Mouse (Mus musculus) c-Kit-positive CD71-positive TER-119-positive erythroid progenitor cells, embryonic 14.5 days (primary cell): ENCODE data around the gene Gm28047.

ENCODE experiments used
- DNase-seq: peaks from one replicate; pipeline ENCODE4 v3.0.0-alpha.2; 2013; ENCODE audit warnings: low spot score

Gm28047 gene

DNA sequence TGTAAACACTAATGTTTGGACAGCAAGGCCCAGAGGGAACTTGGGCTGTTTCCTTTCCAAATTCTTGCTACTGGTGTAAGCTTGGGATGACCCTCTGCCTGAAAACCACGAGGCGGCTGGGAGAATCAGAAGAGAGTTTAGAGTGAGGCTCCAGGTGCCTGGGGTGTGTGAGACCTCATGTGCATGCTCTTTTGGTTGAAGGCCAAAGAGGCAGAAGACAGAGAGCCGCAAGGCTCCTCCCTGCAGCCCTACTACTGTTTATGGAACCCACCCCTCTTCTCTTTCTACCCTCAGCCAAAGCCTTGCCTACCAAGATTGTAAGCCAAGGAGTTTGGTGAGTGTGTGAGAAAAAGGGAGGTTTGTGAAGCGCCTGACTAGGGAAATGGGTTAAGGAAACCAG is 109.1 kb downstream of the Gm28047 start:
- DNase-seq = no peak

DNA sequence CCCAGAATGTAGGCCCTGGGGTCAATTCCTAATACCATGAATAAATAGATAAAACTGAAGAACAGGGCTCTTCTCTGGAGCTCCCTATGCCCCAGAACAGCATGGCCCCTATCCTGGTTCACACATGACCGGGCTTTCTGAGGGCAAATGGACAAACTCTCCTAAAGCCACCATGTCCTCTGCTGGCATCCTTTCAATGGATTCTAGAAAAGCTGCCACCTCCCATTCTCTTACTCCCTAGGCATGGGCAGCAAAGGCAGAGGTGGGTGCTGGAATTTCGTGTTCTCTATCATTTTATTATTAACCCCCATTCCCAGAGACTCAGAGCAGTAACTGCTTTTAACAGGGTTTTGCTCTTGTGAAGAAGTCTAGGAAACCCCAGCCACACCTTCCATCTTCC is 109.6 kb downstream of the Gm28047 start:
- no peak for DNase-seq

DNA sequence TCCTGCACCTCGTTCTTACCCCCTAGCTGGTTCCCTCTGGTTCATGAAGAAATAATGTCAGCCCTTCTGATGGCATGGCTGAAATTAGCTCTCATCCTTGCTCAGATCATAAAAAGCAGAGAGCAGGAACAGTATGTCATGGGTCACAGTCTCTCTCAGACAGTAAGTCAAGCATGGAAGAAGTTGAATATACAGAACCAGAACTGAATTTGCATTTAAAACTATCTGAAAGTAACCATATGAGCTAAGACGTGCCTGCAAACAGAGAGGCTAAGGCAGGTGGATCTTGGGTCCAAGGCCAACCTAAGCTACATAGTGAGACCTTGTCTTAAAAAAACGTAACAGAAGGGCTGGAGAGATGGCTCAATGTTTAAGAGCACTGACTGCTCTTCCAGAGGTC is 111.9 kb downstream of the Gm28047 start:
- DNase-seq = no peak

DNA sequence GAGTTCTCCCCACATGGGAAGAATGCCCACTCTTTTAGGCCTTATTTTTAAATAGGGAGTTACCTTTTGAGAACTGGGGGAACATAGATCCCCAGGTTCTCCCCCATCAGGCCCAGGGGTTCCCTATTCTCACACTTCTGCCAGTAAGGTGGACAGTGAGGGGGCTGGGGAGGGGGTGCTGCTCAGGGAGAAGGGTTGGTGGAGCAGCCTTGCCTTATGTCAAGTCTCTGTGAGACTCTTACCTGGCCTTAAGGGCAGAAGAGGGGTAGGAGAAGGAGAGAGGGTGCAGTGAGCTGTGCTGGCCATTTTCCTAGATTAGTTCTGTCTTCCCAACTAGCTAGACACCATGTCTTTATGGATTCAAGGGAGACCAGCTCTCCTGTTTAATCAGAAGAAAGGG is 112.4 kb downstream of the Gm28047 start:
- no peak for DNase-seq

DNA sequence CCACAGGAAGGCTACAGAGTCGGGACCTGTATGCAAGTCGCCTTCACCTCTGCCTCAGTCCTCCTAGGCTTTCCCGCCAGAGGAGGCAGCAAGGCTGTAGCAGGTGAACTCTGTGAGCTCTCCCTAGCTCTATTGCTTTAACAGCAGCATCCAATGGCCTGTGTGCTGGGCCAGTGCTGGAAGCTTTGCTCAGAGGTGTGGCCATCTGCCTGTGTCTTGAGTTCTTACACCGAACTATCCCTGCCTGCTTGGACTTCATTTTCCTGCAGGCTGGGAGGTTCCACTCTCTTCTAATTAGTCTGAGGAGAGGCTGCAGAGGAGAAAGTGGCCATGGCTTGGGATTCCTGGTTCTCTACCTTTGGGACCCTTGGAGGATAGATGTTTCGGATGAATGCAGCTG is 112.9 kb downstream of the Gm28047 start:
- DNase-seq = no peak

DNA sequence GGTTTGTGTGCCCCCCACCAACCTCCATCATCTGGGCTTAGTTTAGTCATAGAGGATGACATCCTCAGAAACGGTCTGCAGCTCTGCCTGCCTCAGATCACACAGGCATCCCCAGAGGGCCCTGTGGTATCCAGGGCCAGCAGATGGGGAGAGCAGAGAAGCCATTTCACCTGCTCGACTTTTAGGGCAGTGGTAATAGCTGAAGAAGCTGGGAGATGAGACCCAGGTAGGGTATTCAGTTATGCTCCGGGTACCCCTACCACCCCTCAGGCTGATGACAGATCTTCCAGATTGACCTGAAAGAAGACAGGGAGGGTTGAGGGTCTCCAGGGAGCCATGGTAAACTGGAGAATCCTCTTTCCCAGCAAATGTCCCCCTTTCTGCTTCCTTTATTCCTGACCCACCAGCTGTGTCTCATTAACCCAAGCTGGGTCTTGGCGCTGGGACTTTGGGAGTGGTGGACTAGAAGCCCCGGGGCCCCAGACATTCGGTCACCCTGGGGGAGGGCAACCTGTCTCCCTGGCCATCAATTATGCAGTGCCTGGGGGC is 113.5 kb downstream of the Gm28047 start:
- DNase-seq = no peak

DNA sequence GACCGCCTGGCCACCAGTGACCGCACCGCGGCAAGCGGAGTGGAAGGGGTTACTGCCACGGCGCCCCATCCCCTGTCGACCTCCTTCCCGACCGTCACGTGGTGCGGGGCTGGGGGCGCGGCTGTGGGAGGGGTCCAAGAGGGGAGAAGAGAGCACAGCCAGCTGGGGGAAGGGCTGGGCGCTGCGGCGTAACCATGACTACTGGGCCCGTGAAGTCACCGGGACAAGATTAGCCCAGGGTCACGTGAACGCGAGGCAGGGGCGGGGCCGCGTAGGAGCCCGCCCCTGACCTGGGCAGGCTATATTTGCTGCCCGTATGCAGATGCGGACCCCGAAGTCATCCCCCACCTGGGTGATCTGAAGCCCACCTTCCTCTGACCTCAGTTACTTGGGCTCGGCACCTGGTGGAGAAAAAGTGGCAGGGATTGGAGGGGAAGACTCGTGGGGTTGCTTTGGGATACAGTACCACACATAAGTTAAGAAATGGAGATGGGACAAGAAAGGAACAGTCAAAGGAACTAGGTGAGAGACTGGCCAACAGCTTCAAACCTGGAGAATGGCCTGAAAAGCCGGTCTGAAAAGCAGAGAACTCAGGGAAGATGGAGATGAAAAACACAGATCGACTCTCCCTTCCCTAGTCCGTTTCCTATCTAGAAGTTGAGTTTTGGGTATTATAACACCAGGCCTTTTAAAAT is 114.1 kb downstream of the Gm28047 start:
- peak; percentile 70 for DNase-seq

DNA sequence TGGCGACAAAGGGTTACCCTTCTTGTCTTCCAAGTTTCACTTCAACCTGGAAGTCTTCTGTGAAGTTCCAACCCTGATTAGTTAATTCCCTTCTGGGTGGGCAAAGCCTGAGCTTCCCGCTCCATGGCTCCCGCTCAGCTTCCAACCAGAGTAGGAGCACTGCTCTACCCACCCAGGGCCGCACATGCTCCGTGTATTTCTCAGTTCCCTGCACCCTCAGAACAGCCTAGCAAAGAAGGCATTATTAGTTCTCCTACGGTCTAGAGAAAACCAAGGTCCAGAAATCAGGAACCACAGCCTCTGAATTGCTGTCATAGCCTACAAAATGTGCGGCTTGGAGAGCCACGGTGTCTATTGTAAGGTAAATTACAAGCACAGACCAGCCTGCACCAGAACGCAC is 114.8 kb downstream of the Gm28047 start:
- DNase-seq = no peak

DNA sequence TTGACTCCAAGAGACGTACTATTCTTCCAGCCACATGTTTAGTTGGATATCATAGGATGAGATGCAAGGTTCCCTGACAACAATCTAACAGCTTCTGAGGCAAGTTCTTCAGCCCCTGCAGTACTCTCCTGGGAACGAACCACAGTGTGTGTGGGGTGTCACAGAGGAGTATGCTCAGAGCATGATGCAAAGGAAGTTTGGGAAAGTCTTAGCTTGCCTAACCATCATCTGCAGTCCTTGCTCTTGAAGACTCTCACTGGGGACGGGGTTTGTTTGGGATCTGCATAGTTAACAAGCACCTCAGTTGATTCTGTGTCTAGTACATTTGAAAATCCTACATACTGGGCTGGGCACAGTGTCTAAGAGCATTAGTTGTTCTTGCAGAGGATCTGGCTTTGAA is 116.5 kb downstream of the Gm28047 start:
- no peak for DNase-seq

DNA sequence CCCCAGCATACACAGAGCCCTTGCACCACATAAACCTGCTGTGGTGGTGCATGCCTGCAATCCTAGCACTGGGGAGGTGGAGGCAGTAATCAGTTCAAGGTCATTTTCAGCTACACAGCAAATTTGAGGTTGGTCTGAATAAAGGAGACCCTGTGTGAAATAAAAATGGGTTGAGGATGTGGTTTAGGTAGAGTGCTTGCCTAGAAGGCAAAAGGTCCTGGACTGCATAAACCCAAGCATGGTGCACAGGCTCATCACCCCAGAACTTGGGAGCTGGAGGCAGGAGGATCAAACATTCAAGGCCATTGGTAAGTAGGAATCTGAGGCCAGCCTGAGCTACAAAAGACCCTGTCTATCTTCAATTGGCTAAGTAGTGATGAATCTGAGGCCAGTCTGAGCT is 117.3 kb downstream of the Gm28047 start:
- DNase-seq = no peak

DNA sequence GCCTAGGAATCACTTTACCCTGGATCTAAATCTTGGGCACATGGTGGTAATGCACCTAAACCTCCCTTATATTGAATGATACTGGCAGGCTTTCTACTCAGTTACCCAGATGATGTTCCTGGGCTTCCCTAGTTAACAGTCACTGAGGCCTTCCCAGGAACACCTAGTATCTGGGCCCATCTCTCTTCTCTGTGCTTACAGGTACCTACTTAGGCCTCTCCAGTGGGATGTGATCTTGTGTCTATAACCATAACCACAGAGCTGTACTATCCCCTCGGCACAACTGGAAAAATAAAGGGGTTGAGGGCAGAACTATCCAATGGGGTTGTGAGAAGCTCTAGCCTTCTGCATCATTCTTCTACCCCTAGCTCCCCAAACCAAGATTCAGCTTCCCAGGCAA is 118.0 kb downstream of the Gm28047 start:
- DNase-seq = no peak

DNA sequence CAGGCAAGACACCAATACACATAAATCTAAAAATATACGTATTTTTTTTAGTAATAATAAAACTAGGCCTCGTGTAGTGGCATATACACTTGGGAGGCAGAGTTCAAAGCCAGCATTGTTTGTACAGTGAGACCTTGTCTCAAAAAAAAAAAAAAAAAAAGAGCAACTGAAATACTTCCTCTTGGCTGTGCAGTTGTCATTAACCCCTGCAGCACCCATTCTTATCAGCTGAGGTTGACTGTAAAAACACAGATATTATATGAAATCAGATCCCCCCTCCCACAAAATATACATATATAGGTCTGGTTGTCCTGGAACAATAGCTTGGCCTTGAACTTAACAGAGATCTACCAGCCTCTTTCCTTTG is 118.4 kb downstream of the Gm28047 start:
- no peak for DNase-seq

DNA sequence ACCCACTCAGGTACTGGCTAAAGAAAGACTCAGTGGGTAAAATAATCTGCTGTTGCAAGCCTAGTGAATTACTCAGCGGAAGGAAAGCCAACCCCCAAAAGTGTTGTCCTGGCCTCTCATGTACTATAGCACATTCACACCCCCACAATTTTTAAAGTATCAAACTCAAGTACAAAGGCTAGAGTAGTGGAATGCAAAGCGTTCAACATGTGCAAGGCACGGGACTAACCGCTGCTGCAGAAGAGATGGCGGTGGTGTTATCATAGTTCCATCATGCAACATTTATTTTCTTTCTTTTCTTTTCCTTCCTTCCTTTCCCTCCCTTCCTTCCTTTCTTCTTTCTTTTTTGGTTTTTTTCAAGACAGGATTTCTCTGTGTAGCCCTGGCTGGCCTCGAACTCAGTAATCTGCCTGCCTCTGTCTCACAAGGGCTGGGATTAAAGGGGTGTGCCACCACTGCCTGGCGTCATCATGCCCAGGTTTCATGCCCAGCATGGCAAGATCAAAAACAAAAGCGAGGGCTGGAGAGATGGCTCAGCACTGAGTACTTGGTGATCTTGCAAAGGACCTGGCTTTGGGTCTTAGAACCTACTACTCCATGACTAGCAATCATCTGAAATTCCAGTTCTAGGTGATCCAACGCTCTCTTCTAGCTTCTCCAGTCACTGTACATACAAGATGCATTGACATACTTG is 119.0 kb downstream of the Gm28047 start:
- no peak for DNase-seq

DNA sequence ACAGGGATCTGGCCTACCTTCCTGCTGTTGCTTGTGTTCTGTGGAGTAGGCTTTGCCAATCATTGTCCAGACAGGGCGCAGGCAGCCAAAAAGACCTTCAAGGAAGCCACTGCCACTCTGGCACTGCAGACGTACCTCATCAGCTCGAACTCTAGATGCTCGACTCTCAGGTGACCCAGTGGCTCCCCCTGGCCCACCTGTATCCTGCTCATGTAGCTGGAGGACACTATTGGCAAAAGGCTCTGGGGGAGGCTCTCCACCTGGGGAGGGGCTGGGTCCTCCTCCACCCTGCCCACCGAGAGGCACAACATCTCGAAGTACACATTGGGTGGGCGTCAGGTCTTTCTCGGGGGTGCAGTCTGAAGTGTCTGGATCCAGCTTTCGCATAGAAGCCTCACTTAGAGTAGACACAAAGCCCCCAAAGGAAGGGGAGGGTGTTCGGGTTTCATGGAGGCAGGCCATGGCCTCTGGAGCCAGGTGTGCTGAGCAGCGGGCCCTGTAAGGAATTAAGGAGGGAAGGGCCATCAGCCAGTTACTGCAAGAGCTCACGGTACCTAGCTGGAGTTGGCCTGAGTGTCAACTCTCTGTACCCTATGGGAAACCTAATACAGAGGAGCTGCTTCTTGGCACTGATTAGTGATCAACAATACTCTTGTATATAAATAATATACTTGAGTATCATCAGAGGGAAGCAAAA is 119.6 kb downstream of the Gm28047 start:
- no peak for DNase-seq

DNA sequence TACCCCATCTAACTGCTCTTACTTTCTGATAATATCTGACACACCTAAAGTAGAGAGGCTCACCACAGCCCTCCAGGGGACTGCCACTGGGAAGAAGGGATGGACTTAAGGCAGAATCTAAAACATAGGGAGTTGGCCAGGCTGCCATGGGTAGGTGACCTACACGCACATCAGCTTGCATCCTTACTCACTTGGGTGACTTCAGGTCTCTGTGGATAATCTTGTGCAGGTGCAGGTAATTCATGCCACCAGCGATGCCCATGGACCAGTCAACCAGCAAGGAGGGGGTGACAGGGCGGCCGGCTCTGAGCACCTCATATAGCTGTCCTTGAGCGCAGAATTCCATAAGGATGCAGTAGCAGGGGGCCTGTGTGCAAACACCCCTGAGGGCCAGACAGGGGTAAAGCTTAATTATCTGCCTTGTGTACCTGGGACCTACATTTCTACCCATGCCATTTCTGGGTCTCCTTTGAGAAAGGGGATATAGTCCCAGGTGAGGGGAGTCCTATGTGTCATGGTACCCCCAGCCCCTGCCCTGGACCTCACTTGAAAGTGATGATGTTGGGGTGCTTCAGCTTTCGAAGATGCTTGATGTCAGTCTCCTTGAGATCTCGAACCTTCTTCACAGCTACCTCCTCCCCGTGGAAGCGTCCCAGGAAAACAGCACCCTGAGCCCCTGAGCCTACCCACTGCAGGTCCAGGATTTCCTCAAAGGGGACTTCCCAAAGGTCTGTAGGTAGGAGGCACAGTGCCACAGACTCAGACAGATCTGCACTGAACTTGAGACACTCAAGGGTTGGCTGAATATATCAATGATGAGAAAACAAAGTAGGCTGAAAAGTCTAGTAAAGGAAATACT is 120.7 kb downstream of the Gm28047 start:
- DNase-seq = no peak

DNA sequence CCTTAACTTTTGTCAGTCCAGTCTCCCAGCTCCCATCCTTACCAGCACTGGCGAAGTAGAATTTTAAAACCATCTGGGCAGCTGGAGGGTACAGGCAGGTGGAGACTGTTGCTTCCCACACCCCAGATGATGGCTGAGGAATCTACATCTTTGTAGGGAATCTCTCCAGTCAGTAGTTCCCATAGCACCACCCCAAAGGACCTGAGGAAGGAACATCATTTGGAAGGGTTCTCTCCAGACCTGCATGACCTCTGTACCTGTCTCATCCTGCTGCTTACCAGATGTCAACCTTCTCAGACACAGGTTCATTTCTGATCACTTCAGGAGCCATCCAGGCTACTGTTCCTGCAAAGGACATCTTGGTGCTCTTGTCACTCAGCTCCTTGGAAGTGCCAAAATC is 121.4 kb downstream of the Gm28047 start, which contains the start of gene Gm10337:
Gm10337 (plus strand) TSS at position 276 of the 400 bp plus-strand sequence.
- DNase-seq = no peak

DNA sequence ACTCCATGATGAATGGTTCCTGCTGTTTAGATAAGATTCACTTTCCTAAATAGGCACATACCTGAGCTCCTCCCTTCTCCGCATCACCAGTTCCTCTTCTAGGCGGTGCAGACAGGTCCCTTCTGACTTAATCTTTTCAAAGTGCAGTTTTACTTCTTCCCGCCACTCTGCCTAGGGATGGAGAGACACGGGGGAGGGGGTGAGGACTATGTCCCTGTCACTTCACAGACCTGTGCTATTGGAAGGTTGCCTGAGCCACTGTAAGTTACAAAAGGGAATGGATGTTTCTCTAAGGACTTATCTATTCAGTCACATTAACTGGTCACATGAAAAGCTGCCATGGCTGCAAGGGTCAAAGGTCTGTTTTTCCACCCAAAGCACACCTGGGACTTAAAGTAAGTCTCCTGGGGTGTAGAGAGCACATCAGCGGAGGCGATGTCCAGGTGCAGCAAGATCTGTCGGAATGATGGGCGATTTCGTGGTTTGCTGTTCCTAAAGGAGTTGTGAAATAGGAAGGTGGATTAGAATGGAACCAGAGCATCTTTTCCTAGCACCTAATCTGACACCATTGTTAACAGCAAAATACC is 122.5 kb downstream of the Gm28047 start:
- DNase-seq = no peak

DNA sequence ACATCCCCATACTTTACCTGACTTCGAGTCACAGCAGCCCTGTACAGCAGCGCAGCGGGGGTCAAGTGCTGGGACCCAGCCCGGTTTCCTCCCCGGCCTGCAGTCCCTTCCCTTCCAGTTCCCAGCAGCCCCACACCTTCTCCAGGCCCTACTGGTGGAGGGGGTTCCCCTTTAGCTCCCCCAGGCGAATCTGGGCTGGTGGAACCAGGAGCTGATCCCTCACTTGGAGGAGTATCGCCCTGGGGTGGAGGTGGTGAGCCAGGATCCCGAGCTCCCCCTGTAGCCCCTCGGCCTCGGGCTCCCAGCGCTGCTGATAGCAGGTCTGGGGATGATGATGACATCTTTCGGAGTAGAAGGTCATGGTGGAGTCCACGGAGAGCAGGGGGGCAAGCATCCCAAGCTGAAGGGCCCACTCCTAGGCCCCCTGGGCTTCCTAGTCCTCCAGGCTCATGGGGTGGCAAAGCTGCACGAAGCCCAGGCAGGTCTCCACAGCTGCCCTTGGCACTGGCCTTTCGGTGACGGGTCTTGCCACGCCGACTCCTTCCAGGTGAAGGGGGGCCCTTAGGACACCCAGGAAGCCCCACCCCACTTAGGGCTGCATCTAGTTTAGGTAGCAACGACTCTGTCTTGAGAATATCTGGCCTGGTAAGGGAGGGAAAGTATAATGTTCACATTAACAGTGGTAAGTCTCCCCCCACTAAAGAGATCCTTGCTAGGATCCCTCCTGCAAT is 123.6 kb downstream of the Gm28047 start:
- no peak for DNase-seq

DNA sequence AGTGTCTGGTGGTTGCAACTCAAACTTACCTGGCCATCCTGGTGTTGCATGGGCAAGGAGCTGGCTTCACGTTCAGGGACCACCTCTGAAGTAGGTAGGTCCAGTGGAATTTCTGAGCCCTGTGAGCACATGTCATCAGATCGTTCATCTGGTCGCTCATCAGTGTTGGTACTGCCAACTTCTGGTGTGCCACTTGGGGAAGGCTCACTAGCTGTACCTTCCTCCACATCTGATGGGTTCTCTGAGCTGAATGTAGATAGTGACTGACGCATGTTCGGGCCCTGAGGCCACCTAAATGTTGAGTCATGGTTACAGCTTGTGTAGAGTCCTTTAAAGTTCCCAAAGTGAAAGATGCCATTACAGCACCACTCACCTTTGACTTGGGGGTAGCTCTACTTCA is 124.4 kb downstream of the Gm28047 start:
- no peak for DNase-seq

DNA sequence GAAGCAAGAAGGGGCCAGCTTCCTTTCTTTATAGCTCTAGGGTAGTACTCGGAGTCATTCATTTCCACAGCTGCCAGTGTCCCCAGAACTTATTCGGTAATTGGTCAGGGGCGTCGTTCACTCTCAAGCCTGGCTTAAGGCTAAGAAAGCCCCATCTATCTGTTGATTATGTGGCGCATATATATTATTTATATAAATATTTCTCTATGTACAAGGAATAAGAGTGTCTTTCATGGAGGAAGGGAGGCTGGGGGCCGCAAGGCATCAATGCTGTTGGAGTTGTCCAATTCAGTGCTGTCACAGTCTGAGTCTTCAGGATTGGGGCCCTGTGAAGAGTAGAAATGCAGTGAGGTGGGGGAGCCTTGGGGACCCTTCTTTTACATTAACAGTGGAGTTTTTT is 125.0 kb downstream of the Gm28047 start:
- DNase-seq = no peak

DNA sequence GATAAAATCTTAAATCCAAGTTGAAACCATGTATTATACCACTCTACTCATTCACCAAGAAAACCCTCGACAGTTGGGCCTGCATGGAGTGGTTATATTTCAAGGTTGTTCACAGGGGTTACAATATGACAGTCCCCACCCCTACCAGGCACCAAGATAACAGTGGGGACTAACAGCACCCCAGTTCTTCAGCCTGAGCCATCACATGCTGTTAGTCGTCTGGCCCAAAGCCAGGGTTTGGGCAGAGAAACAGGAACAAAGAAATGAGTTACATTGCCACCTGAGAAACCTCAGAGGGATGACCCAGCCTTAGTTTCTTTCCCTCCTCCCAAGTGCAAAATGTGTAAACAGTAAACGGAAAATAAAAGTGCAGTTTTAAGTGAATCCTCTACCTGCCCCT is 125.5 kb downstream of the Gm28047 start:
- DNase-seq = no peak
